Mouse (Mus musculus) megakaryocyte-erythroid progenitor cell, adult 5-6 weeks (primary cell): ENCODE data around the gene Rab27a. TPM values are rescaled to one million over a fixed set of nuclear protein-coding genes. Genes with fewer than 3 reads are reported as not detected.

Experiments used
- ATAC-seq: replicated peaks from 2 replicates; pipeline ENCODE4 v1.8.0; 2016; ENCODE audit warnings: mild to moderate bottlenecking, inconsistent platforms; ENCODE audit not compliant: severe bottlenecking, poor library complexity, low FRiP score, low TSS enrichment
- total RNA-seq, 2 experiments: library from RNA; stranded (forward) in 1 of 2; stranded (reverse) in 1 of 2; fragments of 200-1000, 215-1000 nt in 1 of 2; fragments of >200 nt in 1 of 2; fragmentation: Nextera tagmentation in 1 of 2; gene quantifications; 2 replicates each; pipeline ENCODE4 v1.2.3; 2014 to 2017

Gene Rab27a
- total RNA-seq (2014; fragmentation: Nextera tagmentation), result 7.6 and 11.3 TPM in 2 replicates
- total RNA-seq (2017), result 9.8 and 17.4 TPM in 2 replicates

- ATAC-seq, result peak; percentile 79
Observed at GRCm38 (mm10) chr9:73044146-73045079, at the start of gene Rab27a. TSS of gene Rab27a (plus strand) at chr9:73044854.

GRCm38 (mm10) chr9:72996167-72996566 is 48.5 kb upstream of the Rab27a start:
- no peak for ATAC-seq

GRCm38 (mm10) chr9:72996806-72997205 is 47.8 kb upstream of the Rab27a start:
- ATAC-seq, result no peak

GRCm38 (mm10) chr9:73000487-73000886 is 44.2 kb upstream of the Rab27a start:
- no peak for ATAC-seq

GRCm38 (mm10) chr9:73001314-73002011 is 43.2 kb upstream of the Rab27a start:
- no peak for ATAC-seq

- ATAC-seq, result no peak
Observed at GRCm38 (mm10) chr9:73002177-73002576, 42.5 kb upstream of the Rab27a start.

GRCm38 (mm10) chr9:73004076-73004475 is 40.6 kb upstream of the Rab27a start:
- ATAC-seq, result no peak

- no peak for ATAC-seq
Observed at GRCm38 (mm10) chr9:73005106-73005505, 39.5 kb upstream of the Rab27a start.

GRCm38 (mm10) chr9:73006175-73006574 is 38.5 kb upstream of the Rab27a start:
- ATAC-seq, result peak; percentile 57; the same call in 1 of the 2 replicates

GRCm38 (mm10) chr9:73008384-73008783 is 36.3 kb upstream of the Rab27a start:
- ATAC-seq, result no peak

- no peak for ATAC-seq
Observed at GRCm38 (mm10) chr9:73012629-73013028, 32.0 kb upstream of the Rab27a start.

- ATAC-seq, result no peak
Observed at GRCm38 (mm10) chr9:73014724-73015123, 29.9 kb upstream of the Rab27a start.

- ATAC-seq, result no peak
Observed at GRCm38 (mm10) chr9:73019841-73020240, 24.8 kb upstream of the Rab27a start.

GRCm38 (mm10) chr9:73020566-73021097 is 24.0 kb upstream of the Rab27a start:
- ATAC-seq, result no peak

- no peak for ATAC-seq
Observed at GRCm38 (mm10) chr9:73025818-73026636, 18.6 kb upstream of the Rab27a start.

GRCm38 (mm10) chr9:73030443-73030842 is 14.2 kb upstream of the Rab27a start:
- no peak for ATAC-seq

- ATAC-seq, result no peak
Observed at GRCm38 (mm10) chr9:73031421-73031820, 13.2 kb upstream of the Rab27a start.

GRCm38 (mm10) chr9:73033406-73033805 is 11.2 kb upstream of the Rab27a start:
- ATAC-seq, result 0 out of 2 replicates have a peak, but pooled peaks have one; percentile 57

- ATAC-seq, result peak; percentile 84
Observed at GRCm38 (mm10) chr9:73039222-73039945, 5.3 kb upstream of the Rab27a start.
